Mouse (Mus musculus): ENCODE measurements around the gene Lfng. TPM values are rescaled to one million over a fixed set of nuclear protein-coding genes. Genes with fewer than 3 reads are reported as not detected.
A peak's percentile ranks its signal among the peaks of the same experiment; 100 is the strongest.

The Lfng gene
- total RNA-seq, 2 experiments from 2014 or later, result 18.2 to 24.6 TPM

DNA sequence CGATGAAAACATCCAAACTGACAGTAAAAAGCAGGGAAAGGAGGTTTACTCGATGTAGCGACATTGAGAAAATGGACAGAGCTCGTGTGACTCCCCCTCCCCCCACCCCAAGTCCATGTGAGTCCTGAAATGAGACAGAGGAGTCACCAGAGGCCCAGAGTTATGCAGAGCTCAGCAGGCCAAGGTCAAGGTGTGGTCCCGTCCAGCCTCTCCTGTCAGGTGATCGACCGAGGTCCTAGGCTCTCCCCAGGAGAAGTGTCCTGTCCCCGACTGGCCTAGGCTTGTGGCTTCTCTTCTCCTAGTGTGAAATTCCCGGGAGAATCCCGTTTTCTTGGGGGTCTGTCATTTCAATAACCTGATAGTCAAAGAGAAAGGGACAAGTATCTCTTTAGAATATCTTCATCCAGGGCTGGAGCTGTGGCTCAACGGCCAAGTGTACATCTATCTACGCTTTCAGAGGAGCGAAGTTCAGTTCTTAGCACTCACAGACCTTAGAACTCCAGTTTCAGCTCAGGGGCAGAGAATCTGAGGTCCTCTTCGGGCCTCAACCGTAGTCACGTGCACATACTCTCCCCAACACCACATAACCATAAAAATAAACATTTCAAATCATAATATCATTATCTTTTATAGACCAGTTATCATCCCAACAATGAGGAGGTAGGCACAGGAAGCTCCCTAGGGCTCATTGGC lies 17.9 kb upstream of the Lfng start:
- no peak for DNase-seq

DNA sequence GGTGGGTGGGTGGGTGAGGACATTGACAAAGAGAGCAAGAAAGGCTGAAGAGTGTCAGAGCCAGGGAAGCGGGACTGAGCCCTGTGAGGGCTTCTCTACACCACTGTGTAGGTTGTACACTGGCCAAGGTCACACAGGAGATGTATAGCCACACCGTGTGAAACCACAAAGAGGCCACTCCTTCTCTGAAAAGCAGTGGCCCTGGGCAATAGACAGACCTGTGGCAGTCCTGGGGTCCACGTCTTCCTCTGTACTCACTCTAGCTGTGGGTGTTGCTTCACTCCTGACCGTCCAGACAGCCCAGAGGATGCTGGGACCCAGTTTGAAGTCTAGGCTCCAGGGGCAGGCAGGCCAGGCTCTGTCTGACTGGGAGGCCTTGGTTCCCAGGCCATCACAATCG lies 12.3 kb upstream of the Lfng start:
- DNase-seq, result no peak

DNA sequence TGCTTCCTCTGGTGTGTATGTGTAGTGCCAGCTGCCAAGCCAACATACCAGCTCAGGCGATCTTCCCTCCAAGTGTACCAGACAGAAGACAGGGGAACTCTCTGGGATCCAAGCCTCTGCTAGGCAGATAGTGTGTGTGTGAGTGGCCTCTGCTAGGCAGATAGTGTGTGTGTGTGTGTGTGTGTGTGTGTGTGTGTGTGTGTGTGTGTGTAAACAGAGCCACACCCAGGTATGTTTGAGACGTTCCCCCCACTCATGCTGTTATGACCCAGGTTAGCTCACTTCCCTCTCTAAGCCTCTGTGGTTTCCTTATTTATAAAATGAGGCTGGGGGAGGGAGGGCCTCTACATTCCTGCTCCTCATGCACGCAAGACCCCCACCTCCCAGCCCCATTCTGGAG lies 10.7 kb upstream of the Lfng start:
- DNase-seq, result no peak

DNA sequence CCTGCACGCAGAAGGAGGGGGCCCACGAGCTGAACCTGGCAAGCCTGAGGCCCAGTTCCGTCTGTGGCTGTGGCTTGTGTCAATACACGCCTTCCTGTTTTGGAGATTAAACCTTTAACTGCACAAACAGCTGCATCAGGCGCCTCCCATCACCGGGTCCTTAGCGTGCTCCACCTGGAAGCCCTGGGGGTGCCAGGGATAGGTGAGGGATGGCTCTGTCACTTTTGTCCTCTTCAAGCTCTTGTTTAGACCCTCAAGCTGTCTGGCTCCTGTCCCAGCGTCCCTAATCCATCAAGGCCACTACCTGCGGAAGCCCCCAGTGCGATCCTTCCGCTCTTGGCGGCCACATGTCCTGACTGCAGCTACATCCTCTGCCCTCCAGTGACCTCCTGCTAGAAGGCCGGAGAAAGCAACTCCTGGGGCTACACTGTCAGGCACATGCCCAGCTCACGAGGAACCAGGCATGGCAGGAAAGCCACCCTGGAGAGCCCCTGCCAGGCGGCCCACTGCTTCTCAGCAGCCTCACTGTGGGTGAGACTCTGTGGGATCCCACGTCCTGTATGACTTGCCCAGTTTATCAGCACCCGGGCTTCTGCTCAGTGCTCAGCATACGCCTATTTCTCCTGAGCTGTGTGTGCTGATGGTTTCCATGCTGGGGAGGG lies 10.1 kb upstream of the Lfng start:
- DNase-seq, result peak; percentile 49

- DNase-seq, result no peak
Observed at GRCm38 (mm10) chr5:140597787-140598186, 9.3 kb upstream of the Lfng start.

DNA sequence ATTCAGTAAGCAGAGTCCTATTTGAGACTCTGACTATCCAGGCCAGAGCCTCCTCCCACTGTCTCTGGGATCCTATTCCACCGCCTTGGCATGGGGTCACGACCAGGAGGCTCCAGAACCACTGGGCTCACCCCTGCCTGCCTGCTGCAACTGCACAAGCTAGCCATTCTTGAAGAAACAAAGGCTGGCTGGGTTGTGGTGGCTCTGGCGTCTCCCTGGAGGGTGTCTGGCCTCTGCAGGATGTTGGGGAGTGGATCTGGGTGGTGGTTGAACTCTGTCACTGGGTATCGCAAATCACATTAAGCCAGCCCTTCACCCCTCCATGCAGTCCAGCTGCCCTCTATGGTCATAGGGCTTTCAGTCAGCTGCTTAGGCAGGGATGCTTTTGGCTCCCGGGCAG lies 7.2 kb upstream of the Lfng start:
- DNase-seq, result no peak

GRCm38 (mm10) chr5:140601712-140602111 lies 5.4 kb upstream of the Lfng start:
- DNase-seq, result no peak

GRCm38 (mm10) chr5:140602540-140602939 lies 4.6 kb upstream of the Lfng start:
- no peak for DNase-seq

DNA sequence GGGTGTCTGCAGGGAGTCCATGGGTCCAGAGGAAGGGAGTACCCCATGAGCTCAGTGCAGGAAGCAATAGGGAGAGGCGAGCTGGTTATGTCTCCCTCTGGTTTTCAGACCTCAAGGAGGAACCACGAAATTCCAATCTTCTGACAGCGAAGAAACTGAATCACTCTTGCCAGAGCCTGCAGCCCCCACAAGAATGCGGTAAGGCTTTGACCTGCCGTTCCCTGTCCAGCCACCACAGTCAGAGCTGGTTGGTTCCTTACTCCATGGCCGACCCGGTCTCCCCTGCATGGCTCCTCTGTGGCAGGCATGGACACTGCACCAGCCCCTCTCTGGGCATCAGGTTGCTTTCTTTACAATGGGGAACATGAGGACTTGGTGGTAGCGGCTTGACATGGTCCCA lies 2.7 kb upstream of the Lfng start:
- DNase-seq, result no peak

DNA sequence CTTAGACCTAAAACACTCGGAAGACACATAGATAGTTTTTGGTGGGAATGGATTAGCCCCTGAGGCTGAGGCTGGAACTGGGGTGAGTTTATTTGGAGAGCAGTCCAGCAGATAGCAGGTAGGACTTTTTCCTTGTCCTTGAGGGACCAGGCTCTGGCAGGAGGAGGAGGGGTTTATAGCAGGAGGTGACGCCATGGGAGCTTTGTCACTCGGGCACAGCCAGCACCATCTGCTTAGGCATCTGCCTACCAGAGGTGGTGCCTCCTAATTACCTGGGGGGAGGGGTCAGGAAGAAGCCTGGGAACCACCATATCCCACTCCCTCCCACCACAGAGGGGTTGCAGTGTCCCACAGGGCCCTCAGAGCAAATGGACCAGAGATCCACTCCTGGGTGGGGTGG lies 1.9 kb upstream of the Lfng start:
- no peak for DNase-seq

GRCm38 (mm10) chr5:140606386-140606785 lies 734 bp upstream of the Lfng start:
- no peak for DNase-seq

- DNase-seq, result no peak
Observed at GRCm38 (mm10) chr5:140607836-140608633, 915 bp downstream of the Lfng start.

DNA sequence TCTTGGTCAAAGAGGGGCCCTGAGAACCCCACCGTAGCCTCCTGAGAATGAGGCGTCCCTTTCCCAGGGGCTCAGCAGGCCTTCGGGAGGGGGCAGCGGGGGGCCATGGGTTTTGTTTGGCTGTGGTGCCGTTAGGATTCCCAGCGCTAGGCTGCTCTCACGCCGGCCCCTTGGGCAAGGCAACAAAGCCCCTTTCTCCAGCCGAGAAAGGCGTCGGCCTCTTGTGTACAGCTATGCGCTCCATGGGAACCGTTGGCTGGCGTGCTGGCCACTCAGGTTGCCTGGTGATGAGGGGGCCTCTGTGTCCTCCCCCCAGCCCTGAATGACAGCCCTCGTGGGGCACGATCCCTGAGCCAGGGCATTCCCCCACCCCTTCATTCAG lies 1.5 kb downstream of the Lfng start:
- DNase-seq, result no peak

GRCm38 (mm10) chr5:140609511-140610272 lies 2.6 kb downstream of the Lfng start:
- DNase-seq, result peak; percentile 52

- DNase-seq, result peak; percentile 55
Observed at GRCm38 (mm10) chr5:140610273-140611011, 3.3 kb downstream of the Lfng start.

GRCm38 (mm10) chr5:140611021-140611583 lies 4.0 kb downstream of the Lfng start:
- peak; percentile 90 for DNase-seq

DNA sequence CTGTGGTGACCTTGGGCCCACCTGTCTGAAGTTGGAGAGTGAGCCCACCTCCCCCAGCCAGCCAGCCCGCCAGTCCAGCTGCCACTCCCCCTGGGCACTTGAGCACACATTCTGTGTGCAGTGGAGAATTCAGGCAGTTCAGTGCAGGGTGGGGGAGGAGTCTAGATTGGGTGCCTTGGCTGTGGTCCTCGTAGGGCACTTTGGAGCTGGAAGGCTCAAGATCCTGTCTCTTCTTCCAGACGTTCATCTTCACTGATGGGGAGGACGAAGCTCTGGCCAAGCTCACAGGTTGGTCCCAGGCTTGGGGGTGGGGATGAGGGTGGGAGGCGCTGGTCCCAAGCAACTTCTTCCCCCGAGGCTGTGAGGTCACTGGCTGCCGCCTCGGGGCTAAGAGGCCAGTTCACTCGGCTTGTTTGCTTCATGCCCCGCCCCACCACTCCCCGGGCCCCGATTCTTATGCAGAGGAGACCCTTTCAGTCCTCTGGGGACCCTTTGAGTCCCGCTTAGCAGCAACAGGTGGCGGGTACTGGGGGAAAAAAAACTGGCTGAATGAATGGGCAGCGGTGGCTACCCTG lies 4.6 kb downstream of the Lfng start:
- DNase-seq, result no peak

DNA sequence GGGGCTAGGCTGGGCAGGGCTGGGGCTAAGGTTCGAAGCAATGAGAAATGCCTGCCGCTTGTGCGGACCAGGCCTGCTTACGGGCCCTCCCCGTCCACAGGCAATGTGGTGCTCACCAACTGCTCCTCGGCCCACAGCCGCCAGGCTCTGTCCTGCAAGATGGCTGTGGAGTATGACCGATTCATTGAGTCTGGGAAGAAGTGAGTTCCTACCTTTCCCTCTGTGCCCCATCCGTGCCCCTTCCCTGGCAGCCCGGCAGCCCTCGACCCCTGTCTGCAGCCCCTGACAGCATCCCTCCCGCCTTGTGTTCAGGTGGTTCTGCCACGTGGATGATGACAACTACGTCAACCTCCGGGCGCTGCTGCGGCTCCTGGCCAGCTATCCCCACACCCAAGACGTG lies 5.1 kb downstream of the Lfng start:
- no peak for DNase-seq

DNA sequence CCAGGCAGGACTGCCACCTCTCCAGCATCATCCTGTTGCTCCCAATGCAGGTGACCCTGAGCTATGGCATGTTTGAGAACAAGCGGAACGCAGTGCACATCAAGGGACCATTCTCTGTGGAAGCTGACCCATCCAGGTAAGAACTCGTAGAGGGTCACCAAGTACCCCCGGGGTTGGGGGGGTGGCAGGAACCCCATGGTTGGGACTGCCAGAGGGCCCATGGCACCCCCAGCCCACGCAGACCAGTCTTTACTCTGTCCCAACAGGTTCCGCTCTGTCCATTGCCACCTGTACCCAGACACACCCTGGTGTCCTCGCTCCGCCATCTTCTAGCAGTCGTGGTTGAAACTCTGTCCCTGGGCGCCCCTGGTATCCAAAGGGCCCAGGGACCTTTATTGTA lies 7.0 kb downstream of the Lfng start:
- DNase-seq, result no peak

DNA sequence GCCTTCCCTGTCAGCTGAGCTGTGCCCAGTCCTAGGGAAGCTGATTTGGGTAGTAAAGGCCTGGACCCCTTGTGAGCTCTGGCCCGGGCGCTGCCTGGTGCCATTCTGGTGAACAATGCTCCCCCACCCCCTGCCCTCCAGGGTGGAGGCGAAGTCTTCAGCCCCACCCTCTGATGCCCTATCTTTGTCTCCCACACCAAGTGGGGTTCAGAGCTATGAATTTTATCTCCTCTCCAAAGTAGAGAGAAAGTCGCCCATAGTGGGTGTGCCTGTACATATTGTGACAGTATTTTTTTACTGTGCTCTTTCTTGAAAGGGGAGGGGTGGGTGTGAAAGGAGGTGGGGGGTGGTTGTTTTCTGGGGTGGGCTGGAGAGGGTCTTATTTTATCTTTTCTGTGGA lies 7.7 kb downstream of the Lfng start:
- no peak for DNase-seq
